16 mouse cellular contexts compared by ENCODE assay signal in genomic region chr12:71184396-71184795, GRCm38 (mm10).
"Had no signal": no experiment of that assay in that cellular context is flagged by ENCODE, and none has a peak within 500 bp of the region (broad histone marks: within the 10 kb centered on the region; RNA-seq: fewer than 3 reads in every experiment).

No protein-coding gene starts in this region.

- DNase-seq: kidney, adult 8-10 months; kidney, postnatal 10 days; kidney, postnatal 36 days; layer of hippocampus, postnatal 36 days; liver, embryonic 13.5 days; lung, adult 2 months; lung, postnatal 14 days; right cerebral cortex, postnatal 25 days; thymus, adult 18-20 months; thymus, postnatal 36 days had no signal

- H3K4me2 ChIP-seq: kidney, embryonic 15.5 days; liver, embryonic 13.5 days; midbrain, embryonic 12.5 days; midbrain, embryonic 15.5 days had no signal

- H3K4me1 ChIP-seq: kidney, embryonic 15.5 days; liver, embryonic 13.5 days; midbrain, embryonic 12.5 days; midbrain, embryonic 15.5 days had no signal

- H3K9me3 ChIP-seq: kidney, embryonic 15.5 days; liver, embryonic 13.5 days; midbrain, embryonic 12.5 days; midbrain, embryonic 15.5 days had no signal

- ATAC-seq: intestine, postnatal 0 days; midbrain, embryonic 15.5 days had no signal

- H3K4me3 ChIP-seq: kidney, embryonic 15.5 days; left cerebral cortex, adult 2 months; liver, embryonic 13.5 days; midbrain, embryonic 12.5 days; midbrain, embryonic 15.5 days; myocyte had no signal

- H3K27me3 ChIP-seq: kidney, embryonic 15.5 days; liver, embryonic 13.5 days; midbrain, embryonic 12.5 days; midbrain, embryonic 15.5 days had no signal

- H3K9ac ChIP-seq: kidney, embryonic 15.5 days; liver, embryonic 13.5 days; midbrain, embryonic 12.5 days; midbrain, embryonic 15.5 days had no signal

- H3K27ac ChIP-seq: kidney, embryonic 15.5 days; left cerebral cortex, adult 2 months; liver, embryonic 13.5 days; midbrain, embryonic 12.5 days; midbrain, embryonic 15.5 days had no signal
